Comparison of ENCODE assay signal across 12 mouse cellular contexts in genomic region chr15:83452219-83452760, GRCm38 (mm10). TPM values are rescaled to one million over a fixed set of nuclear protein-coding genes. Genes with fewer than 3 reads are reported as not detected.
A peak's percentile ranks its signal among the peaks of the same experiment; 100 is the strongest.
DNase-seq lines count a peak whose midpoint lies in the region; ATAC-seq and TF ChIP-seq lines count a peak whose summit lies in the region.
"Had no signal": no experiment of that assay in that cellular context is flagged by ENCODE, and none has a peak within 500 bp of the region (broad histone marks: within the 10 kb centered on the region; RNA-seq: fewer than 3 reads in every experiment).

No protein-coding gene starts in this region.

- H3K4me1 ChIP-seq in forebrain, embryonic 15.5 days: peaks cover 25% of the 10 kb centered on the region
- H3K4me1 ChIP-seq in forebrain, embryonic 14.5 days (ENCODE audit: control insufficient read depth, insufficient read depth, low read length): no peaks in the 10 kb centered on the region
- H3K4me1 ChIP-seq in kidney, embryonic 14.5 days (ENCODE audit: control insufficient read depth, insufficient read depth, low read length): peaks cover 15% of the 10 kb centered on the region

- peaks cover 100% of the 10 kb centered on the region for H3K79me2 ChIP-seq in myocyte (ENCODE audit: control insufficient read depth, insufficient read depth)

- H3K9ac ChIP-seq in forebrain, embryonic 15.5 days (replicated peaks): no peak overlapping the region
- no peak overlapping the region for H3K9ac ChIP-seq in forebrain, embryonic 14.5 days (ENCODE audit: low read length)
- H3K9ac ChIP-seq in kidney, embryonic 14.5 days (ENCODE audit: low read depth, low read length): no peak overlapping the region
- H3K9ac ChIP-seq: midbrain, embryonic 12.5 days; neural tube, embryonic 15.5 days had no signal

- no peak for TF ChIP-seq POLR2A in myocyte (IDR thresholded peaks at IDR 0.05; ENCODE audit: insufficient read length, low read depth)

- H3K4me3 ChIP-seq in forebrain, embryonic 15.5 days: no peak overlapping the region
- no peak overlapping the region for H3K4me3 ChIP-seq in forebrain, embryonic 14.5 days (ENCODE audit: low read depth, low read length)
- no peak overlapping the region for H3K4me3 ChIP-seq in kidney, embryonic 14.5 days (ENCODE audit: low read length)
- no peak overlapping the region for H3K4me3 ChIP-seq in myocyte
- H3K4me3 ChIP-seq: midbrain, embryonic 12.5 days; neural tube, embryonic 15.5 days had no signal

- 86% methylated on average over 7 of the region's 7 CpGs for WGBS in forebrain, embryonic 15.5 days
- 86% methylated on average over 7 of the region's 7 CpGs for WGBS in forebrain, embryonic 14.5 days
- WGBS in kidney, embryonic 14.5 days: 73% methylated on average over 7 of the region's 7 CpGs

- DNase-seq in forebrain, embryonic 14.5 days (ENCODE audit: low spot score): no peak
- DNase-seq in kidney, adult 8-10 months: peak; percentile 78 to 87
- DNase-seq in kidney, adult 9 months: peak; percentile 90
- DNase-seq in neural tube, embryonic 10.5 days (ENCODE audit: extremely low spot score, low spot score): no peak
- no peak for DNase-seq in urinary bladder, postnatal 25 days (ENCODE audit: low spot score)
- DNase-seq: cerebellum, adult 11 months; spleen, adult 18-20 months had no signal

- H3ac ChIP-seq in myocyte (ENCODE audit: control insufficient read depth, insufficient read length): no peak overlapping the region

- H3K9me3 ChIP-seq in forebrain, embryonic 15.5 days: no peaks in the 10 kb centered on the region
- H3K9me3 ChIP-seq in forebrain, embryonic 14.5 days (replicated peaks; ENCODE audit: control insufficient read depth, low read length): no peaks in the 10 kb centered on the region
- no peaks in the 10 kb centered on the region for H3K9me3 ChIP-seq in kidney, embryonic 14.5 days (ENCODE audit: control insufficient read depth, low read length)
- H3K9me3 ChIP-seq: midbrain, embryonic 12.5 days; neural tube, embryonic 15.5 days had no signal

- ATAC-seq in forebrain, embryonic 15.5 days (replicated peaks): no peak
- ATAC-seq in forebrain, embryonic 14.5 days: no peak
- no peak for ATAC-seq in kidney, embryonic 14.5 days (ENCODE audit: low FRiP score, low TSS enrichment)

- no peaks in the 10 kb centered on the region for H3K27me3 ChIP-seq in forebrain, embryonic 15.5 days
- H3K27me3 ChIP-seq in forebrain, embryonic 14.5 days (replicated peaks; ENCODE audit: control insufficient read depth, insufficient read depth, low read length): no peaks in the 10 kb centered on the region
- H3K27me3 ChIP-seq in kidney, embryonic 14.5 days (ENCODE audit: control insufficient read depth, insufficient read depth, low read length): no peaks in the 10 kb centered on the region
- H3K27me3 ChIP-seq in myocyte (ENCODE audit: control insufficient read depth, insufficient read depth, insufficient read length): no peaks in the 10 kb centered on the region
- H3K27me3 ChIP-seq: midbrain, embryonic 12.5 days; neural tube, embryonic 15.5 days had no signal

- no peaks in the 10 kb centered on the region for H3K36me3 ChIP-seq in forebrain, embryonic 15.5 days
- H3K36me3 ChIP-seq in forebrain, embryonic 14.5 days (ENCODE audit: control insufficient read depth, insufficient read depth, low read length): no peaks in the 10 kb centered on the region
- H3K36me3 ChIP-seq in kidney, embryonic 14.5 days (ENCODE audit: control insufficient read depth, insufficient read depth, low read length): no peaks in the 10 kb centered on the region
- H3K36me3 ChIP-seq in myocyte (ENCODE audit: control insufficient read depth, insufficient read depth): no peaks in the 10 kb centered on the region
- H3K36me3 ChIP-seq: midbrain, embryonic 12.5 days; neural tube, embryonic 15.5 days had no signal

- peak overlapping the region; percentile 35; the same call in 1 of the 2 replicates for H3K27ac ChIP-seq in forebrain, embryonic 15.5 days (replicated peaks)
- H3K27ac ChIP-seq in forebrain, embryonic 14.5 days (ENCODE audit: low read depth, low read length): no peak overlapping the region
- H3K27ac ChIP-seq in kidney, embryonic 14.5 days (ENCODE audit: low read depth, low read length): no peak overlapping the region
- H3K27ac ChIP-seq: midbrain, embryonic 12.5 days had no signal

- H3K4me2 ChIP-seq in forebrain, embryonic 15.5 days (replicated peaks): no peak overlapping the region
- no peak overlapping the region for H3K4me2 ChIP-seq in forebrain, embryonic 14.5 days (ENCODE audit: low read length)
- H3K4me2 ChIP-seq in kidney, embryonic 14.5 days (replicated peaks; ENCODE audit: low read depth, low read length): no peak overlapping the region
- H3K4me2 ChIP-seq in myocyte (ENCODE audit: low read depth): peak overlapping the region; percentile 71
- H3K4me2 ChIP-seq: midbrain, embryonic 12.5 days; neural tube, embryonic 15.5 days had no signal

TF ChIP-seq in myocyte, 11 proteins besides CTCF, POLR2A, EP300 and RAD21:
- TF ChIP-seq MYOG (IDR thresholded peaks at IDR 0.05; ENCODE audit: control insufficient read depth in 1 of 3, insufficient read depth in 1 of 3, insufficient read length in 2 of 3, low read depth in 2 of 3): no peak
- TF ChIP-seq TCF12 (IDR thresholded peaks at IDR 0.05; ENCODE audit: insufficient read depth, poor library complexity, severe bottlenecking): no peak
- no peak for TF ChIP-seq CEBPB (IDR thresholded peaks at IDR 0.05; ENCODE audit: insufficient read depth, poor library complexity, severe bottlenecking)
- no peak for TF ChIP-seq POLR2AphosphoS2 (IDR thresholded peaks at IDR 0.05; ENCODE audit: insufficient read length, low read depth)
- TF ChIP-seq SRF (IDR thresholded peaks at IDR 0.05; ENCODE audit: control insufficient read depth, insufficient read length, low read depth): no peak
- no peak for TF ChIP-seq MYOD1 (IDR thresholded peaks at IDR 0.05; ENCODE audit: control insufficient read depth in 1 of 3, insufficient read length in 2 of 3, low read depth in 2 of 3)
- TF ChIP-seq REST (IDR thresholded peaks at IDR 0.05; ENCODE audit: insufficient read depth, insufficient read length): no peak
- no peak for TF ChIP-seq MAX (IDR thresholded peaks at IDR 0.05; ENCODE audit: low read depth)
- TF ChIP-seq USF1 (IDR thresholded peaks at IDR 0.05; ENCODE audit: low read depth): no peak
- no peak for TF ChIP-seq TCF3 (IDR thresholded peaks at IDR 0.05; ENCODE audit: insufficient read length, low read depth)
- no peak for TF ChIP-seq E2F4 (IDR thresholded peaks at IDR 0.05; ENCODE audit: insufficient read depth)

RNA-seq across cellular contexts. Expression of gene Pacsin2, which starts 12.1 kb away (rescaled TPM):
- 21.5 and 25.5 TPM in 2 replicates for polyA plus RNA-seq in forebrain, embryonic 15.5 days (2015; fragmentation: Nextera tagmentation; extraction: Ambion mirVana)
- 11.0 and 14.9 TPM in 2 replicates for polyA plus RNA-seq in forebrain, embryonic 14.5 days (2014; fragmentation: Nextera tagmentation; extraction: Ambion mirVana)
- polyA plus RNA-seq in kidney, embryonic 14.5 days (2014; fragmentation: Nextera tagmentation; extraction: Ambion mirVana): 37.9 and 64.2 TPM in 2 replicates
- polyA plus RNA-seq in myocyte (2012; fragmentation: generic; extraction: Trizol): 122 TPM

RNA-seq across cellular contexts. Expression of gene Ttll1, which starts 58.4 kb away (rescaled TPM):
- polyA plus RNA-seq in forebrain, embryonic 15.5 days (2015; fragmentation: Nextera tagmentation; extraction: Ambion mirVana): 101 and 103 TPM in 2 replicates
- polyA plus RNA-seq in forebrain, embryonic 14.5 days (2014; fragmentation: Nextera tagmentation; extraction: Ambion mirVana): 35.5 and 45.3 TPM in 2 replicates
- 14.8 and 19.8 TPM in 2 replicates for polyA plus RNA-seq in kidney, embryonic 14.5 days (2014; fragmentation: Nextera tagmentation; extraction: Ambion mirVana)
- polyA plus RNA-seq in myocyte (2012; fragmentation: generic; extraction: Trizol): 47.7 TPM

Comparison
In these comparisons a context has a peak if more than half of its experiments do, and no peak if none do; other contexts are left out.
1. DNase-seq: peak in kidney, adult 8-10 months (2 of 2) and kidney, adult 9 months (single experiment); none in forebrain, embryonic 14.5 days (single experiment), neural tube, embryonic 10.5 days (single experiment) and urinary bladder, postnatal 25 days (single experiment).